Mouse (Mus musculus): ENCODE measurements around the gene Tcp11x2. TPM values are rescaled to one million over a fixed set of nuclear protein-coding genes. Genes with fewer than 3 reads are reported as not detected.

Tcp11x2 gene
- not detected for total RNA-seq (2021)
- long read RNA-seq, experiment 1 = 0 reads
- long read RNA-seq, experiment 2 = 0 reads

- no peak for DNase-seq (ENCODE audit: low spot score in 2 of 2)
Observed at GRCm38 (mm10) chrX:135693633-135694032, at the start of gene Tcp11x2. Gene Tcp11x2, minus strand, starts transcription at chrX:135693790.

- DNase-seq (ENCODE audit: low spot score in 2 of 2) = no peak
Observed at GRCm38 (mm10) chrX:135743056-135743355, 49.4 kb upstream of the Tcp11x2 start.

- peak; percentile 78 to 79 for DNase-seq (ENCODE audit: low spot score in 2 of 2)
Observed at GRCm38 (mm10) chrX:135742304-135743055, 48.9 kb upstream of the Tcp11x2 start, which contains the start of the genes Armcx5 and Gprasp1. Gene Armcx5, plus strand, starts transcription at chrX:135742733. Gene Gprasp1, plus strand, starts transcription at chrX:135742733.

GRCm38 (mm10) chrX:135738730-135739520 lies 45.3 kb upstream of the Tcp11x2 start:
- DNase-seq (ENCODE audit: low spot score in 2 of 2) = no peak

- no peak for DNase-seq (ENCODE audit: low spot score in 2 of 2)
Observed at GRCm38 (mm10) chrX:135725161-135725560, 31.6 kb upstream of the Tcp11x2 start, which contains the start of gene Tmsb15a. Gene Tmsb15a, minus strand, starts transcription at chrX:135725261.

- no peak for DNase-seq (ENCODE audit: low spot score in 2 of 2)
Observed at GRCm38 (mm10) chrX:135712845-135713244, 19.3 kb upstream of the Tcp11x2 start.

- no peak for DNase-seq (ENCODE audit: low spot score in 2 of 2)
Observed at GRCm38 (mm10) chrX:135704349-135704748, 10.8 kb upstream of the Tcp11x2 start.

- no peak for DNase-seq (ENCODE audit: low spot score in 2 of 2)
Observed at GRCm38 (mm10) chrX:135703111-135703510, 9.5 kb upstream of the Tcp11x2 start.

- DNase-seq (ENCODE audit: low spot score in 2 of 2) = no peak
Observed at GRCm38 (mm10) chrX:135687802-135688201, 5.8 kb downstream of the Tcp11x2 start.

- no peak for DNase-seq (ENCODE audit: low spot score in 2 of 2)
Observed at GRCm38 (mm10) chrX:135681858-135682257, 11.7 kb downstream of the Tcp11x2 start.

GRCm38 (mm10) chrX:135652173-135652772 lies 41.3 kb downstream of the Tcp11x2 start:
- peak; percentile 17 to 20 for DNase-seq (ENCODE audit: low spot score in 2 of 2)

GRCm38 (mm10) chrX:135627605-135628004 lies 66.0 kb downstream of the Tcp11x2 start, which contains the start of gene Prame:
Gene Prame, minus strand, starts transcription at chrX:135627705.
- DNase-seq (ENCODE audit: low spot score in 2 of 2) = no peak

Other genes with a start within 250 kb of the Tcp11x2 start
- not detected for gene AV320801, start 199.2 kb downstream of the Tcp11x2 start, total RNA-seq (2021)
- gene Nxf7, start 95.0 kb downstream of the Tcp11x2 start, total RNA-seq (2021) = not detected
- not detected for gene Prame, start 66.1 kb downstream of the Tcp11x2 start, total RNA-seq (2021)
- not detected for gene Tmsb15a, start 31.5 kb upstream of the Tcp11x2 start, total RNA-seq (2021)
- 10 to 100 TPM in 1 of 2 experiments, 1 to 10 TPM in 1; 7.1 to 20.0 TPM for gene Armcx5, start 48.9 kb upstream of the Tcp11x2 start, total RNA-seq (2021)
- gene Gprasp1, start 48.9 kb upstream of the Tcp11x2 start, total RNA-seq (2021) = 100 to 1,000 TPM in 1 of 2 experiments, 10 to 100 TPM in 1; 83.7 to 124 TPM
- 10 to 100 TPM; 13.9 to 14.9 TPM for gene Bhlhb9, start 103.8 kb upstream of the Tcp11x2 start, total RNA-seq (2021)
- 10 to 100 TPM; 37.6 to 41.5 TPM for gene Gprasp2, start 145.2 kb upstream of the Tcp11x2 start, total RNA-seq (2021)

All from adrenal gland, adult 18-20 months (tissue).